Comparison of ENCODE assay signal across 27 mouse cellular contexts in genomic region chr13:95189111-95189510, GRCm38 (mm10).
"Had no signal": no experiment of that assay in that cellular context is flagged by ENCODE, and none has a peak within 500 bp of the region (broad histone marks: within the 10 kb centered on the region; RNA-seq: fewer than 3 reads in every experiment).

No protein-coding gene starts in this region.

- H3K4me2 ChIP-seq: limb, embryonic 12.5 days; limb, embryonic 15.5 days; liver, embryonic 11.5 days; lung, embryonic 15.5 days; midbrain, embryonic 15.5 days; neural tube, embryonic 12.5 days; neural tube, embryonic 15.5 days had no signal

- H3K27me3 ChIP-seq: limb, embryonic 12.5 days; limb, embryonic 15.5 days; lung, embryonic 15.5 days; midbrain, embryonic 15.5 days; neural tube, embryonic 12.5 days; neural tube, embryonic 15.5 days had no signal

- DNase-seq: kidney, adult 2 months; kidney, postnatal 25 days; layer of hippocampus, adult 9-11 months; layer of hippocampus, postnatal 36 days; left cerebral cortex, postnatal 4 days; lung, adult 18-20 months; lung, postnatal 10 days; lung, postnatal 36 days; right cerebral cortex, adult 18-20 months; right cerebral cortex, postnatal 14 days; right cerebral cortex, postnatal 4 days; thymus, adult 2 months; thymus, postnatal 25 days had no signal

- H3K27ac ChIP-seq: kidney, postnatal 0 days; layer of hippocampus, adult 2 months; left cerebral cortex, adult 2 months; limb, embryonic 12.5 days; limb, embryonic 15.5 days; liver, embryonic 14.5 days; lung, embryonic 15.5 days; midbrain, embryonic 10.5 days; midbrain, embryonic 15.5 days; neural tube, embryonic 12.5 days; neural tube, embryonic 15.5 days; stomach, postnatal 0 days had no signal

- H3K36me3 ChIP-seq: limb, embryonic 12.5 days; limb, embryonic 15.5 days; lung, embryonic 15.5 days; midbrain, embryonic 10.5 days; midbrain, embryonic 15.5 days; neural tube, embryonic 12.5 days; neural tube, embryonic 15.5 days had no signal

- ATAC-seq: midbrain, embryonic 15.5 days had no signal

- H3K9me3 ChIP-seq: limb, embryonic 12.5 days; limb, embryonic 15.5 days; lung, embryonic 15.5 days; midbrain, embryonic 10.5 days; midbrain, embryonic 15.5 days; neural tube, embryonic 12.5 days; neural tube, embryonic 15.5 days had no signal

- H3K4me3 ChIP-seq: layer of hippocampus, adult 2 months; left cerebral cortex, adult 2 months; limb, embryonic 12.5 days; limb, embryonic 15.5 days; lung, embryonic 15.5 days; megakaryocyte, embryonic 14.5 days; midbrain, embryonic 10.5 days; midbrain, embryonic 15.5 days; neural tube, embryonic 12.5 days; neural tube, embryonic 15.5 days had no signal

- H3K9ac ChIP-seq: limb, embryonic 12.5 days; limb, embryonic 15.5 days; liver, embryonic 14.5 days; lung, embryonic 15.5 days; midbrain, embryonic 15.5 days; neural tube, embryonic 12.5 days; neural tube, embryonic 15.5 days had no signal

- H3K4me1 ChIP-seq: limb, embryonic 12.5 days; limb, embryonic 15.5 days; lung, embryonic 15.5 days; megakaryocyte, embryonic 14.5 days; neural tube, embryonic 12.5 days had no signal
